Comparison of ENCODE assay signal across 1 mouse cellular context in the genomic region with DNA sequence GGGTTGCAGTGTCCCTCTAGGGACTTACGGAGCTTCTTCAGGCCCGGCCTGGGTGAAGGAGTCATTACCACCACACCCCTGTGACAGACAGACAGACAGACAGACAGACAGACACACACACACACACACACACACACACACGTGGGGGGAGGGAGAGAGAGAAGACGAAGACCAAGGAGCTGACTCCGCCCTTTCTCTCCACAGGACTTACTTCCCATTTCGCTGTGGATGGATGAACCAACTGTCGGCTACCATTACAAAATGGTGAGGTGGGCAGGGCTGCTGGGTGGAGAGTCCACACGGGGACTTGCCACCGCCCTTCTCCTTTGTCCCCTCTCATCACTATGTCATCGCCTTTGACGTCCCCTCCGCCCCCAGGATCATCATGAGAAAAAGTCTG.
TF ChIP-seq lines count a peak whose summit lies in the region.

No protein-coding gene starts in this region.

TF ChIP-seq in MEL, 35 proteins besides CTCF, POLR2A, EP300 and RAD21:
- TF ChIP-seq HCFC1 (IDR thresholded peaks at IDR 0.05; ENCODE audit: low read depth, low read length) (peak; percentile 37; the same call in 1 of the 2 replicates), TBP (IDR thresholded peaks at IDR 0.05; ENCODE audit: low read depth, low read length) (peak; percentile 35; the same call in 1 of the 2 replicates), MAX (IDR thresholded peaks at IDR 0.05; ENCODE audit: low read length) (peak; percentile 56; the same call in 1 of the 2 replicates), ZMIZ1 (IDR thresholded peaks at IDR 0.05; ENCODE audit: low read depth, low read length) (no peak), KAT2A (conservative IDR thresholded peaks at IDR 0.05; ENCODE audit: low read depth, low read length) (no peak), ETS1 (IDR thresholded peaks at IDR 0.05; ENCODE audit: low read depth, low read length) (peak; percentile 44; the same call in 1 of the 2 replicates), TCF12 (IDR thresholded peaks at IDR 0.05; ENCODE audit: low read depth, low read length) (0 out of 2 replicates have a peak, but pooled peaks have one; percentile 29), UBTF (IDR thresholded peaks at IDR 0.05; ENCODE audit: borderline replicate concordance, insufficient read depth, low read depth, low read length) (no peak), MXI1 (IDR thresholded peaks at IDR 0.05; ENCODE audit: low read depth, low read length) (0 out of 2 replicates have a peak, but pooled peaks have one; percentile 30), RCOR1 (IDR thresholded peaks at IDR 0.05; ENCODE audit: low read depth, low read length) (0 out of 2 replicates have a peak, but pooled peaks have one; percentile 13), MAZ (IDR thresholded peaks at IDR 0.05; ENCODE audit: low read depth, low read length) (peak; percentile 77; the same call in 1 of the 2 replicates), MYC (IDR thresholded peaks at IDR 0.05; ENCODE audit: low read depth, low read length) (0 out of 2 replicates have a peak, but pooled peaks have one; percentile 31), NRF1 (IDR thresholded peaks at IDR 0.05; ENCODE audit: insufficient read depth, low read depth, low read length, poor library complexity, severe bottlenecking) (no peak), USF1 (IDR thresholded peaks at IDR 0.05; ENCODE audit: low read depth, low read length) (peak; percentile 40; the same call in 1 of the 2 replicates)
